Mouse (Mus musculus): ENCODE results near the gene Cwc15. TPM values are rescaled to one million over a fixed set of nuclear protein-coding genes. Genes with fewer than 3 reads are reported as not detected.

Gene Cwc15
- polyA plus RNA-seq (2015; fragmentation: Nextera tagmentation; extraction: Ambion mirVana): 137 and 142 TPM in 2 replicates

GRCm38 (mm10) chr9:14500023-14500915 is at the start of gene Cwc15, which contains the start of gene Kdm4d:
Gene Cwc15, plus strand, starts transcription at chr9:14500617.
Gene Kdm4d, minus strand, starts transcription at chr9:14500482.

Other genes with a start within 250 kb of the Cwc15 start
- 20.3 and 21.0 TPM in 2 replicates for gene Sesn3, start 225.6 kb upstream of the Cwc15 start, polyA plus RNA-seq (2015; fragmentation: Nextera tagmentation; extraction: Ambion mirVana)
- 51.6 and 53.3 TPM in 2 replicates for gene Endod1, start 119.1 kb upstream of the Cwc15 start, polyA plus RNA-seq (2015; fragmentation: Nextera tagmentation; extraction: Ambion mirVana)
- 1.2 and 1.6 TPM in 2 replicates for gene Kdm4d, start 135 bp upstream of the Cwc15 start, polyA plus RNA-seq (2015; fragmentation: Nextera tagmentation; extraction: Ambion mirVana)
- gene Amotl1, start 144.4 kb downstream of the Cwc15 start, polyA plus RNA-seq (2015; fragmentation: Nextera tagmentation; extraction: Ambion mirVana): 4.8 and 5.3 TPM in 2 replicates
- 0.39 and 0.50 TPM in 2 replicates for gene Piwil4, start 240.1 kb downstream of the Cwc15 start, polyA plus RNA-seq (2015; fragmentation: Nextera tagmentation; extraction: Ambion mirVana)

Data from neural tube, postnatal 0 days (tissue).